Mouse (Mus musculus) monocyte, adult 59 days (primary cell): ENCODE results near the gene Eif2ak2. TPM values are rescaled to one million over a fixed set of nuclear protein-coding genes. Genes with fewer than 3 reads are reported as not detected.

Experiments used
- total RNA-seq, 2 experiments: library from RNA; stranded (reverse); gene quantifications; one replicate each; pipeline ENCODE4 v1.2.4; 2023

Eif2ak2 gene
- total RNA-seq, result 10 to 100 TPM; 42.5 to 47.4 TPM

GRCm38 (mm10) chr17:78882401-78883112 lies at the start of gene Eif2ak2:
Gene Eif2ak2 (minus strand): TSS chr17:78882573.

GRCm38 (mm10) chr17:78916369-78916813 lies 34.0 kb upstream of the Eif2ak2 start, which contains the start of gene Cebpzos:
Gene Cebpzos (plus strand): TSS chr17:78916500.

GRCm38 (mm10) chr17:78906892-78907291 lies 24.5 kb upstream of the Eif2ak2 start, which contains the start of gene Sult6b1:
Gene Sult6b1 (minus strand): TSS chr17:78906992.

GRCm38 (mm10) chr17:78834856-78835835 lies 47.2 kb downstream of the Eif2ak2 start, which contains the start of the genes Heatr5b and Gpatch11:
Gene Heatr5b (minus strand): TSS chr17:78835364.
Gene Gpatch11 (plus strand): TSS chr17:78835567.

Other genes with a start within 250 kb of the Eif2ak2 start
- 10 to 100 TPM; 28.5 to 34.5 TPM for gene Strn, start 145.4 kb downstream of the Eif2ak2 start, total RNA-seq
- 10 to 100 TPM; 26.0 to 28.2 TPM for gene Heatr5b, start 47.2 kb downstream of the Eif2ak2 start, total RNA-seq
- 10 to 100 TPM; 17.6 to 20.0 TPM for gene Gpatch11, start 47.0 kb downstream of the Eif2ak2 start, total RNA-seq
- gene Sult6b1, start 24.4 kb upstream of the Eif2ak2 start, total RNA-seq, result not detected
- 10 to 100 TPM in 1 of 2 experiments, 1 to 10 TPM in 1; 6.3 to 11.7 TPM for gene Cebpzos, start 33.9 kb upstream of the Eif2ak2 start, total RNA-seq
- 10 to 100 TPM; 74.5 to 81.3 TPM for gene Cebpz, start 54.5 kb upstream of the Eif2ak2 start, total RNA-seq
- 10 to 100 TPM; 38.0 to 39.9 TPM for gene Ndufaf7, start 54.6 kb upstream of the Eif2ak2 start, total RNA-seq
- 10 to 100 TPM; 68.7 to 69.3 TPM for gene Prkd3, start 138.2 kb upstream of the Eif2ak2 start, total RNA-seq
- gene Qpct, start 169.3 kb upstream of the Eif2ak2 start, total RNA-seq, result 1 to 10 TPM; 5.6 to 6.9 TPM